Mouse (Mus musculus): Measurements from ENCODE around the gene Fstl1. TPM values are rescaled to one million over a fixed set of nuclear protein-coding genes. Genes with fewer than 3 reads are reported as not detected.

The Fstl1 gene
- polyA plus RNA-seq (2016; fragmentation: Nextera tagmentation; extraction: Ambion mirVana) = 192 and 210 TPM in 2 replicates

GRCm38 (mm10) chr16:37776860-37777651, at the start of gene Fstl1:
Fstl1 (plus strand) TSS chr16:37776873.
- no peaks in the 10 kb centered on the region for H3K9me3 ChIP-seq

DNA sequence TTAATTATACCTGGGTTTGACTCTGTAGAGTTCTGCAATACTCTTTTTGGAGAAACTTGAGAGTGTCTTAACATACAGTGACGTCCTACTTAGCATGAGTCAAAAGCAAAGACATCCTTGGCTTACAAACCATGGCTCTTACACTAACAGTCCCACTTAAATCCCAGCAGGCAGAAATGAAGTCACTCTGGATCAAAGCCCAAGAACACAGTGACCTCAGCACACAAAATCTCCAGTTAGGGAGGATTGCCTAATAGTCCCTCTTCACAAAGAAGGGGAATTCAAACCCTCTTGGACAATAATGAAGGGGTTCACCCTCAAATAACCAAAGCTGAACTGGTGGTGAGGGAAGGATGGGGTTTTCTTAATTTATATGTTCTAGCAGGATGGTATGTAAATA, 48.0 kb upstream of the Fstl1 start:
- WGBS = 86% methylated on average over 1 of the region's 1 CpGs
- DNase-seq (ENCODE audit: low spot score) = no peak
- Histone ChIP-seq H3K27me3 (replicated peaks; ENCODE audit: low read depth, poor library complexity, severe bottlenecking) (no peaks in the 10 kb centered on the region), H3K9me3 (no peaks in the 10 kb centered on the region), H3K4me3 (no peak overlapping the region), H3K4me1 (peaks cover 24% of the 10 kb centered on the region), H3K27ac (replicated peaks) (no peak overlapping the region), H3K36me3 (replicated peaks) (no peaks in the 10 kb centered on the region)

More at GRCm38 (mm10) chr16:37776860-37777651, at the start of gene Fstl1:
- peak within 1 kb of the TSS; percentile 88 for H3K4me3 ChIP-seq
- H3K27me3 ChIP-seq (replicated peaks; ENCODE audit: low read depth, poor library complexity, severe bottlenecking) = peaks cover 17% of the 10 kb centered on the region
- DNase-seq (ENCODE audit: low spot score) = peak; percentile 89
- H3K4me1 ChIP-seq = peaks cover 36% of the 10 kb centered on the region
- H3K36me3 ChIP-seq (replicated peaks) = peaks cover 23% of the 10 kb centered on the region
- under 1% methylated on average over 52 of the region's 52 CpGs for WGBS
- peak within 1 kb of the TSS; percentile 96 for H3K27ac ChIP-seq (replicated peaks)

GRCm38 (mm10) chr16:37729381-37730150, 47.1 kb upstream of the Fstl1 start:
- Histone ChIP-seq H3K36me3 (replicated peaks) (no peaks in the 10 kb centered on the region), H3K27ac (replicated peaks) (peak overlapping the region; percentile 35; the same call in 1 of the 2 replicates), H3K4me3 (no peak overlapping the region), H3K27me3 (replicated peaks; ENCODE audit: low read depth, poor library complexity, severe bottlenecking) (no peaks in the 10 kb centered on the region), H3K4me1 (peaks cover 24% of the 10 kb centered on the region), H3K9me3 (no peaks in the 10 kb centered on the region)
- DNase-seq (ENCODE audit: low spot score) = no peak
- WGBS = 87% methylated on average over 9 of the region's 9 CpGs

GRCm38 (mm10) chr16:37730293-37730835, 46.3 kb upstream of the Fstl1 start:
- no peaks in the 10 kb centered on the region for H3K27me3 ChIP-seq (replicated peaks; ENCODE audit: low read depth, poor library complexity, severe bottlenecking)
- no peaks in the 10 kb centered on the region for H3K9me3 ChIP-seq
- no peak overlapping the region for H3K4me3 ChIP-seq
- H3K27ac ChIP-seq (replicated peaks) = no peak overlapping the region
- H3K36me3 ChIP-seq (replicated peaks) = no peaks in the 10 kb centered on the region
- 84% methylated on average over 8 of the region's 8 CpGs for WGBS
- peaks cover 24% of the 10 kb centered on the region for H3K4me1 ChIP-seq
- DNase-seq (ENCODE audit: low spot score) = no peak

DNA sequence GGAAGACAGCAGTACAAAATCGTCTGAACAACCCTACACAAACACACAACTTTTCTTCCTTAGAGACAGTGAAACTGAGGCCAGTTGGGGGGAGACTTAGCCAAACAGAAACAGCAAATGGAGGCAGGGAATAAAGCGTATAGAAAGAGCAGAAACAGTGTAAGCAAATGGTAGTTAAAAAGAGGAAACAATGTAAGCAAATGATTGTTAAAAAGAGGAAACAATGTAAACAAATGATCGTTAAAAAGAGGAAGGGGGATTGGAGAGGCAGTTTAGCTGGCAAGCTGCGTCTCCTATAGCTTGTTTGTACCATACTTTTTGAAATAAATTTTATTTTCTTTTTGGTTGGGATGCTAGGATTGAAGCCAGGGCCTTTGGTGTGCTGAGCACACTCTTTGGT, 45.2 kb upstream of the Fstl1 start:
- 76% methylated on average over 4 of the region's 4 CpGs for WGBS
- H3K27ac ChIP-seq (replicated peaks) = peak overlapping the region; percentile 83

DNA sequence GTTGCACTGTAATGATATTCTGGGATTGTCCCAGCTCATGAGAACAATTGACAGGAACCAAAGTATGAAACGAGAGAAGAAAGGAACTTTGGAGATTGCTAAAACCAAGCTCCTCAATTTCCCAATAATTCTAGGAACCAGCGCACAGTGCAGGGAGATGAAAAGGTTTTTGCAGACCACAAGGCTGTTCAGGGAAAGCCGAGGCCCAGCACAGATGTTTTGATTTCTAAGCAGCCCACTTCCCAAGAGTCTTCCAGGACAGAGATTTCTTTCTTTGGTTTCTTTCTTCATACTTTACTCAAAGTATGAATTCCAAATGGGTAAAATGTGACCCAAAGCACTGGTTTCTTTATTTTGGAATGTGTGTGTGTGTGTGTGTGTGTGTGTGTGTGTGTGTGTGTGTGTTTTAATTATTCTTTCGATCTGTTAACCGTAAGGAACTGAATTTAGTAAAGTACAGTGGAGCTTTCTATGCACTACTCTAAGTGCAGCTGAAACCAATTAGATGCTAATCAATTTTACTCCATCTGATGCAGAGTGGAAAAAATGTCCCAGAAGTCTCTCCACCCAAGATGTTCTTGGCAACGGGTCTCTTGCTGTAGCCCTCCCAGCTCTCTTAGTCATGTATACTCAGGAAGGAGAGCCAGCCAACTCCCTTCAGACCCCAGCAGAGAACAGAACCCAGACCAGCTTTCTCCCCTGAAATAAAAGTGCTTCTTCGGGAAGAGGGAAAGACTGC, 44.5 kb upstream of the Fstl1 start:
- Histone ChIP-seq H3K27ac (replicated peaks) (peak overlapping the region; percentile 83), H3K36me3 (replicated peaks) (no peaks in the 10 kb centered on the region), H3K9me3 (no peaks in the 10 kb centered on the region), H3K4me1 (peaks cover 24% of the 10 kb centered on the region), H3K27me3 (replicated peaks; ENCODE audit: low read depth, poor library complexity, severe bottlenecking) (no peaks in the 10 kb centered on the region), H3K4me3 (no peak overlapping the region)
- peak; percentile 28 for DNase-seq (ENCODE audit: low spot score)
- WGBS = 51% methylated on average over 7 of the region's 7 CpGs

More for the DNA sequence above, 45.2 kb upstream of the Fstl1 start:
- Histone ChIP-seq H3K9me3 (no peaks in the 10 kb centered on the region), H3K4me1 (peaks cover 24% of the 10 kb centered on the region), H3K27me3 (replicated peaks; ENCODE audit: low read depth, poor library complexity, severe bottlenecking) (no peaks in the 10 kb centered on the region), H3K4me3 (no peak overlapping the region), H3K36me3 (replicated peaks) (no peaks in the 10 kb centered on the region)
- DNase-seq (ENCODE audit: low spot score) = no peak

- 87% methylated on average over 2 of the region's 2 CpGs for WGBS
- Histone ChIP-seq H3K4me3 (no peak overlapping the region), H3K27me3 (replicated peaks; ENCODE audit: low read depth, poor library complexity, severe bottlenecking) (no peaks in the 10 kb centered on the region), H3K27ac (replicated peaks) (no peak overlapping the region), H3K4me1 (no peaks in the 10 kb centered on the region), H3K9me3 (no peaks in the 10 kb centered on the region), H3K36me3 (replicated peaks) (no peaks in the 10 kb centered on the region)
- DNase-seq (ENCODE audit: low spot score) = no peak
These were observed 36.6 kb upstream of the Fstl1 start for GRCm38 (mm10) chr16:37740076-37740475.

DNA sequence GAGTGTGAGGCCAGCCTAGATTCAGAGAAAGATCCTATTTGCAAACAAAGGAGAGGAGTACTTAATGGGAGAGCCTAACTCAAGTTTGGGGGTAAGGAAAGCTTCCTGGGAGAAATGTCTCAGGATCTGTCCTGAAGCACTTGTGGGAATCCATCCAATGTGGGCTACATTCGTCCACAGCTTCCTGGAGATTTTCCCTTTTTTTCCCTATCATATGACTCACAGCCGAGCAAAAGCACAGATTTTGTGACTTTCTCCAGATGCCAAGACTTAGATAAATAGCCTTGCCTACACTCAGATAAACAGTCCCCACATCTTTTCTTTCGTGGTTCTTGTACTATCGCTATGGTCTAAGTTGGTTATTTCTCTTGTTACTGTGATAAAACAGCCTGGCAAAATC, 34.4 kb upstream of the Fstl1 start:
- no peaks in the 10 kb centered on the region for H3K9me3 ChIP-seq
- H3K27me3 ChIP-seq (replicated peaks; ENCODE audit: low read depth, poor library complexity, severe bottlenecking) = no peaks in the 10 kb centered on the region
- H3K4me3 ChIP-seq = no peak overlapping the region
- WGBS = 89% methylated on average over 4 of the region's 4 CpGs
- no peaks in the 10 kb centered on the region for H3K4me1 ChIP-seq
- H3K36me3 ChIP-seq (replicated peaks) = no peaks in the 10 kb centered on the region
- H3K27ac ChIP-seq (replicated peaks) = no peak overlapping the region
- no peak for DNase-seq (ENCODE audit: low spot score)

DNA sequence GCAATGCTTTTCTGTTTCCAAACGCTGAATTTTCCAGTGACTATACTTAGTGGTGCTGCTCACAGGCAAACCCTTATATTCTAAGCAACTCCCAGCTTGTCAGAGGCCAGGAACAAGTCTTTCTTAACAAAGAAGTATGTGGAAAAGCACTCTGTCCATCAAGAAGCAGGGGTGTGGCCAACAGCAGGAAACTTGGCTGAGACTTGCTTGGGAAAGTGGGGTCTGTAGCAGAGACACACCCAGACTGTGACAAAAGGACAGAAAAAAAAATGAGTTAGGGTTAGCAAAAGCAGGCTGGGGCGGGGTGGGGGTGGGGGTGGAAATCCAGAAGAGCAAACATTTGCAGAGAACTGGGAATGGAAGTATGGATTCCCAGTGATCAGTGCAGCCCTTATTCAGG, 23.8 kb upstream of the Fstl1 start:
- Histone ChIP-seq H3K4me3 (no peak overlapping the region), H3K9me3 (no peaks in the 10 kb centered on the region), H3K4me1 (peaks cover 20% of the 10 kb centered on the region), H3K27ac (replicated peaks) (no peak overlapping the region), H3K36me3 (replicated peaks) (no peaks in the 10 kb centered on the region), H3K27me3 (replicated peaks; ENCODE audit: low read depth, poor library complexity, severe bottlenecking) (no peaks in the 10 kb centered on the region)
- WGBS = 21% methylated on average over 2 of the region's 2 CpGs
- DNase-seq (ENCODE audit: low spot score) = no peak

GRCm38 (mm10) chr16:37753809-37754208, 22.9 kb upstream of the Fstl1 start:
- Histone ChIP-seq H3K4me3 (no peak overlapping the region), H3K27ac (replicated peaks) (no peak overlapping the region), H3K27me3 (replicated peaks; ENCODE audit: low read depth, poor library complexity, severe bottlenecking) (no peaks in the 10 kb centered on the region), H3K4me1 (peaks cover 23% of the 10 kb centered on the region), H3K36me3 (replicated peaks) (no peaks in the 10 kb centered on the region), H3K9me3 (no peaks in the 10 kb centered on the region)
- DNase-seq (ENCODE audit: low spot score) = peak; percentile 34
- 79% methylated on average over 1 of the region's 1 CpGs for WGBS

- no peak for DNase-seq (ENCODE audit: low spot score)
- H3K9me3 ChIP-seq = no peaks in the 10 kb centered on the region
- H3K27ac ChIP-seq (replicated peaks) = peak overlapping the region; percentile 16; the same call in 1 of the 2 replicates
- no peaks in the 10 kb centered on the region for H3K36me3 ChIP-seq (replicated peaks)
- 60% methylated on average over 4 of the region's 4 CpGs for WGBS
- peaks cover 23% of the 10 kb centered on the region for H3K4me1 ChIP-seq
- no peak overlapping the region for H3K4me3 ChIP-seq
- H3K27me3 ChIP-seq (replicated peaks; ENCODE audit: low read depth, poor library complexity, severe bottlenecking) = no peaks in the 10 kb centered on the region
These were observed 22.2 kb upstream of the Fstl1 start for GRCm38 (mm10) chr16:37754483-37754882.

DNA sequence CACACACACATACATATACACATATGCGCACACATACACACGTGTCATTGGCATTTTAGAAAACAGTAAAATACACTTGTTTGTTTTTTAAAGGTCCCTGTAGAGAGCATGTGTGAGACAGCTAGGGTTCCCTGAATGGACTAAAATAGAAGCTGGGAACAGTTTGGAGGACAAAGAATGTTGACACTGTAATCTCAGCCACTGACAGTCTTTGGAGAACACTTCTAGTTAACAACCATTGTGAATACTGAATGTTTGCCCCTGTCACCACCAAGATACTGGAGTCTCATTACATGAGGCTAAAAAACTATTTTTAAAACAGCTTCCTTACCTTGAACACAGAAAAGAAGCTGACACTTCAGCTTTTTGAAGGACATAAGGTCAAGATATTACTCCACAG, 19.4 kb upstream of the Fstl1 start:
- Histone ChIP-seq H3K27ac (replicated peaks) (no peak overlapping the region), H3K27me3 (replicated peaks; ENCODE audit: low read depth, poor library complexity, severe bottlenecking) (no peaks in the 10 kb centered on the region), H3K4me3 (no peak overlapping the region), H3K4me1 (peaks cover 33% of the 10 kb centered on the region), H3K36me3 (replicated peaks) (no peaks in the 10 kb centered on the region), H3K9me3 (no peaks in the 10 kb centered on the region)
- whole genome bisulfite sequencing = 84% methylated on average over 2 of the region's 2 CpGs
- no peak for DNase-seq (ENCODE audit: low spot score)
